Mouse (Mus musculus): ENCODE measurements at regions not wholly inside any gene's neighbourhood (a gene's known extent, or its start where the extent isn't known, plus 50 kb on each side); places are given as distances from the start of the nearest gene placed in this dataset.
A peak's percentile ranks its signal among the peaks of the same experiment; 100 is the strongest.
"Not testable (repeated sequence)": the region's sequence is repeated elsewhere in the genome, so short reads cannot be mapped to it uniquely, and the experiment has no call there.

GRCm38 (mm10) chr14:113838237-113838636 lies 523.8 kb downstream of the Tpm3-rs7 start:
- WGBS = 70% methylated on average over 5 of the region's 5 CpGs
- no peak for TF ChIP-seq CTCF (IDR thresholded peaks at IDR 0.05; ENCODE audit: low read depth)

GRCm38 (mm10) chr14:113847836-113848235 lies 533.4 kb downstream of the Tpm3-rs7 start:
- 93% methylated on average over 1 of the region's 1 CpGs for WGBS
- not testable (repeated sequence) for H3K4me2 ChIP-seq (ENCODE audit: low read depth); H3K4me1 ChIP-seq (ENCODE audit: insufficient read depth); H3K4me3 ChIP-seq (ENCODE audit: low read depth, low read length); H3K27me3 ChIP-seq (ENCODE audit: insufficient read depth, low read length); H3K9ac ChIP-seq; H3K36me3 ChIP-seq (ENCODE audit: insufficient read depth); DNase-seq; H3K27ac ChIP-seq (ENCODE audit: low read depth, low read length); ATAC-seq; H3K9me3 ChIP-seq (ENCODE audit: low read length)

More at GRCm38 (mm10) chr14:113838237-113838636, 523.8 kb downstream of the Tpm3-rs7 start:
- Histone ChIP-seq H3K9ac (no peak overlapping the region), H3K9me3 (ENCODE audit: low read length) (no peaks in the 10 kb centered on the region), H3K4me2 (ENCODE audit: low read depth) (no peak overlapping the region), H3K27ac (ENCODE audit: low read depth, low read length) (no peak overlapping the region), H3K27me3 (ENCODE audit: insufficient read depth, low read length) (no peaks in the 10 kb centered on the region), H3K4me3 (ENCODE audit: low read depth, low read length) (no peak overlapping the region), H3K4me1 (ENCODE audit: insufficient read depth) (no peaks in the 10 kb centered on the region), H3K36me3 (ENCODE audit: insufficient read depth) (no peaks in the 10 kb centered on the region)
- ATAC-seq (peak; percentile 62), DNase-seq (no peak)

GRCm38 (mm10) chr14:113852988-113853387 lies 538.6 kb downstream of the Tpm3-rs7 start:
- Histone ChIP-seq H3K9me3 (ENCODE audit: low read length) (no peaks in the 10 kb centered on the region), H3K4me1 (ENCODE audit: insufficient read depth) (no peaks in the 10 kb centered on the region), H3K9ac (no peak overlapping the region), H3K27ac (ENCODE audit: low read depth, low read length) (no peak overlapping the region), H3K27me3 (ENCODE audit: insufficient read depth, low read length) (no peaks in the 10 kb centered on the region), H3K4me2 (ENCODE audit: low read depth) (no peak overlapping the region), H3K4me3 (ENCODE audit: low read depth, low read length) (no peak overlapping the region), H3K36me3 (ENCODE audit: insufficient read depth) (no peaks in the 10 kb centered on the region)
- no peak for TF ChIP-seq CTCF (IDR thresholded peaks at IDR 0.05; ENCODE audit: low read depth)
- WGBS = 89% methylated on average over 4 of the region's 4 CpGs
- DNase-seq = no peak
- ATAC-seq = no peak

DNA sequence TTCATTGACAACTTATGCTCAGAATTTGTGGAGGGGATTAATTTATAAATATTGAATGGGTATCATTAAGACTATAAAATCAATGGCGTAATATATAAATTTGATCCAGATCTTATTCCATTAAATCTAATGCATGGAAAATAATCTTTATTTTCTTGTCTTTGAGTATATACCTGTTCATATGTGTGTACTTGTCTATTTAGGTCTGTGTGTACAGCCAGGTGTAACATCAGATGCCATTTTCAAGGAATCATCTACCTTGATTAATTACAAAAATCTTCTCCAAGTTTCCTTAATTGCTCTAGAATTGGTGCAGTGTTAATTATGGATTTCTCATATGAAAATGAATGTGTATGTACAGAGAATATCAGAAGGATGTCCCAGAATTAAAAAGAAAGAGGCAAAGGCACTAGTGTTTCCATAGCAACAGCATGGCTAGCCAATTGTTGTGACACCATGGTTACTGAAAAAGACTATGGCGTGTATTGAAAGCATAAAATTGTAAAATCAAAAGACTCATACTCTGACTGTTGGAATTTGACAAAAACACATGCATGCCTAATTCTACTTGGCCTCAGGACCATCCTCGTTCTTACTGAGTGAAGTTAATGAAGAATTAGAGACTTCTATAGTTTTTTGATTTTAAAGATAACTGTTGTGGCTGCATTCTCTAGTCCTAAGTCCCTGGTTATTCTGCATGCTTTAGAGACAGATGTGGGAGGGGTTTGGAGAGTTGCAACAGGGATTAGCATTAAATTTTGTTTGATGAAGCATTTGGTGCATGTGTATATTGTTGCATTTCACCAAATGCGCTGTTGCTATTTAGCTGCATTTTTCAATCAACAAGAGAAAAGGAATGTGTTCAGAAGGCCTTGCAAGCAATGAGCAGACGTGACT lies 553.0 kb downstream of the Tpm3-rs7 start:
- H3K9me3 ChIP-seq (ENCODE audit: low read length) = no peaks in the 10 kb centered on the region
- 0 out of 2 replicates have a peak overlapping the region, but pooled peaks have one; percentile 31 for H3K27ac ChIP-seq (ENCODE audit: low read depth, low read length)
- DNase-seq (peak; percentile 78), ATAC-seq (peak; percentile 88)
- TF ChIP-seq CTCF (IDR thresholded peaks at IDR 0.05; ENCODE audit: low read depth) = no peak
- no peak overlapping the region for H3K9ac ChIP-seq
- no peaks in the 10 kb centered on the region for H3K36me3 ChIP-seq (ENCODE audit: insufficient read depth)
- H3K4me3 ChIP-seq (ENCODE audit: low read depth, low read length) = no peak overlapping the region
- WGBS = 51% methylated on average over 5 of the region's 5 CpGs
- H3K4me1 ChIP-seq (ENCODE audit: insufficient read depth) = no peaks in the 10 kb centered on the region
- no peak overlapping the region for H3K4me2 ChIP-seq (ENCODE audit: low read depth)
- H3K27me3 ChIP-seq (ENCODE audit: insufficient read depth, low read length) = no peaks in the 10 kb centered on the region

DNA sequence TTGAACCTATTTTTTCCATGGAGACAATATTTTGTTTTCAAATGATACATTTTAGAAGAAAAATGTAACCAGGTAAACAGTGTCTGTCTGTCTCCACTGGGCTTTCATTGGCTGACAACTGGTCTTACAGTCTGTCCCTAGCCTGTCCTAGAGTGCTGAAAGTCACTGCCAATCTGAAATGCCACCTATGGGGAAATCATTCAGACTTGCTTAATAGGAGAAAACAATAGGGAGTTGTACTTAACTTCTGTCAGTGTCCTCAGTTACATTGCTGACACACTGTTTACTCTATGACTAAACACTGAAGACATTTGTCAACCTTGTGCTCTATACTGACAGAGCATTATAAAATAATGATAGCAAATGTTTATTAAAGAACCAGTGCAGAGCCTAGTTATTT lies 569.2 kb downstream of the Tpm3-rs7 start:
- no peak for TF ChIP-seq CTCF (IDR thresholded peaks at IDR 0.05; ENCODE audit: low read depth)
- no peak for DNase-seq
- ATAC-seq = no peak

DNA sequence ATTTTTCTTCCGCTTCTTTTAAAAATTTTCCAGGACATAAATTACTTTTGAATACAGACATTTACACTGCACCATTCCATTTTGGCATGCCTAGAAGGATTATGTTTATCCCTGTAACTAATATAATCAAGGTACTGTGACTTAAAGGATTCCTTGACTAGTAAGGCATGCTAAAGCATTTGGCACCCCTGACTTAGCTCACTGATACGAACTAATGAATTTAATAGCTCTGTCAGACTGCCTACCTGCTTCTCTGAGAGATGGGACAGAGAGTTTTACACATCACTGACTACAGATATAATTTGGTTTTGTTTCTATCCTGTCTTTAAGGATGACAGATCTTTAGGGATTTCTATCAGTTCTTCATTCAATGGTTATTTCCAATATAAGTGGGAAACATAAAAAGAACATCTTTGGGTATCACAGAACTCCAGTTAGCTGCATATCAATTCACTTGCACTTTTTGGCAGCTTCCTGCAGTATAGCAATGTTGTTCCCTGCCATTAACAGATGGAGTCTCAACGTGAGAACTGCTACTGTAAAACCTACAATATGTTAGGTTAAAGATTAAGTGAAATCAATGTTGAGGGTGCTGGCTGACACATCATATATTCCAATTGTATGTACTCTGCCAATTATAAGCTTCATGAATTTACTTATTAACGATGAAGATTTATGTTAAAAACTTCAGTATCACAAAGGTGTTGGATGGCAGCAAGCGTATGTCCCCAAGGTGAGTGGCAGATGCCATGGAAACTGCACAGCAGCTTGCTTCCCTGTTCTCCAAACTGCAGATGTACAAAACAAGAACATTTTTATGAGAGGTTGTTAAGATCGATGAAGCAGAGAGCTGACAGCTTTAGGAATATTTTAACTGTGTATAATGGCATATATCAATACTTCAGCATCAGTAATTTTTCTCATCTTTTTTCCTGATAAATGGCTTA lies 572.8 kb downstream of the Tpm3-rs7 start:
- TF ChIP-seq CTCF (IDR thresholded peaks at IDR 0.05; ENCODE audit: low read depth) = no peak
- H3K4me1 ChIP-seq (ENCODE audit: insufficient read depth) = no peaks in the 10 kb centered on the region
- ATAC-seq = peak; percentile 40; the same call in 1 of the 2 replicates
- no peak overlapping the region for H3K9ac ChIP-seq
- DNase-seq = peak; percentile 16
- no peak overlapping the region for H3K4me3 ChIP-seq (ENCODE audit: low read depth, low read length)
- H3K9me3 ChIP-seq (ENCODE audit: low read length) = no peaks in the 10 kb centered on the region
- no peak overlapping the region for H3K27ac ChIP-seq (ENCODE audit: low read depth, low read length)
- H3K27me3 ChIP-seq (ENCODE audit: insufficient read depth, low read length) = no peaks in the 10 kb centered on the region
- no peaks in the 10 kb centered on the region for H3K36me3 ChIP-seq (ENCODE audit: insufficient read depth)
- H3K4me2 ChIP-seq (ENCODE audit: low read depth) = no peak overlapping the region
- WGBS = 56% methylated on average over 6 of the region's 6 CpGs

More for the DNA sequence above, 569.2 kb downstream of the Tpm3-rs7 start:
- Histone ChIP-seq H3K4me3 (ENCODE audit: low read depth, low read length) (no peak overlapping the region), H3K27ac (ENCODE audit: low read depth, low read length) (no peak overlapping the region), H3K4me2 (ENCODE audit: low read depth) (no peak overlapping the region), H3K9ac (no peak overlapping the region), H3K9me3 (ENCODE audit: low read length) (no peaks in the 10 kb centered on the region), H3K4me1 (ENCODE audit: insufficient read depth) (no peaks in the 10 kb centered on the region), H3K27me3 (ENCODE audit: insufficient read depth, low read length) (no peaks in the 10 kb centered on the region), H3K36me3 (ENCODE audit: insufficient read depth) (no peaks in the 10 kb centered on the region)
